Mouse (Mus musculus): ENCODE measurements around the gene Dusp10.

GRCm38 (mm10) chr1:184064306-184064705, 51.2 kb downstream of the Dusp10 start:
- no peak for TF ChIP-seq MAX (IDR thresholded peaks at IDR 0.05)
- TF ChIP-seq USF1 (IDR thresholded peaks at IDR 0.05; ENCODE audit: low read depth) = no peak
- no peak for TF ChIP-seq CTCF (IDR thresholded peaks at IDR 0.05; ENCODE audit: control insufficient read depth, insufficient read depth, insufficient read length)

Data from C2C12 (cell line).